In the genomic region with DNA sequence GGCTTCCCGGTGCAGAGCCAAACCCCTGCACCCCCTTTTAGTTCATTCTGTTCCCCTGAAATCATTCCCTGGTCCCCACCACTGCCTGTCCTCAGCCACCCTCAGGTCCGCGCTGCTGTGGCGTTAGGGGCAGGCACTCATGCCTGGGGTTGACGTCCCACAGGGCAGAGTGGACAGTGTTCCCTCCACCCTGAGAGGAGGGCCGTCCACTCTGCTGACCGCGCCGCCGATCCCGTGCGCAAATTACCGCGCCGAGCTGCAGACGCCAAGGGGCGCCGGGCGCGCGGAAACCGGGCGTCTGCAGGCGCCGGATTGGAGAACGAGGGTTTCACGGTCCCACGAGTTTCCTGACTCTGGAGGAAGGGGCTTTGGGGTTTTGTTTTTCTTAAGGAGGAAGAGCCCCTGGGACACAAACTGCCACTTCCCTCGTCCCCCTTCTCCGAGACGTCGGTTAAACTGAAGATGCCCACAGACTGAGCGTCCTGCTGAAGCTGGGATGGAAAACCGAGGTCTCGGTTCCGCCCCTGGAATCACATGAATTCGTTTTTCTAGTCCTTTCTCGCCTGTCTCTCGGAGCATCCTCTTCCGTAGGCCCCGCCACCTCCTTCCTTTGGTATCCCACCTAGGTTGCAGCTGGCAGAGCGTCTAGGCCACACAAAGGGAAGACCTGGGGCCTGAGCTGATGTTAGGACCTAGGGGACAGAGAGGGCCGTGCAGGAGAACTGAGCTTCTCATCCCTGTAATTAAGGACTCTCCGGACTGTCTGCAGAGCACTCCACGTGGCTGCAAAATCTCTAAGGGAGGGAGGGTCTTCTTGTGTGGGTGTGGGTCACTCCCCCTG, we compare ENCODE assay signal across 8 mouse cellular contexts. TPM values are rescaled to one million over a fixed set of nuclear protein-coding genes. Genes with fewer than 3 reads are reported as not detected.
DNase-seq lines count a peak whose midpoint lies in the region; ATAC-seq and TF ChIP-seq lines count a peak whose summit lies in the region.
"Had no signal": no experiment of that assay in that cellular context is flagged by ENCODE, and none has a peak within 500 bp of the region (broad histone marks: within the 10 kb centered on the region; RNA-seq: fewer than 3 reads in every experiment).

No protein-coding gene starts in this region.

- no peak for DNase-seq in lung, postnatal 0 days (ENCODE audit: low spot score)
- DNase-seq in lung, adult 18-20 months, result no peak
- DNase-seq in embryonic facial prominence, embryonic 10.5 days (ENCODE audit: low spot score), result peak; percentile 67
- peak; percentile 70 for DNase-seq in midbrain, embryonic 10.5 days (ENCODE audit: low spot score)
- peak; percentile 23 for DNase-seq in yolk sac, embryonic 10.5 days (ENCODE audit: low spot score)

- WGBS in lung, postnatal 0 days, result 3% methylated on average over 45 of the region's 45 CpGs
- under 1% methylated on average over 45 of the region's 45 CpGs for WGBS in embryonic facial prominence, embryonic 10.5 days
- WGBS in heart, embryonic 16.5 days, result 2% methylated on average over 45 of the region's 45 CpGs
- WGBS in midbrain, embryonic 10.5 days, result under 1% methylated on average over 45 of the region's 45 CpGs

- TF ChIP-seq EP300 in lung, postnatal 0 days (IDR thresholded peaks at IDR 0.05), result no peak

- no peaks in the 10 kb centered on the region for H3K36me3 ChIP-seq in lung, postnatal 0 days (ENCODE audit: insufficient read depth, low read length)
- H3K36me3 ChIP-seq in embryonic facial prominence, embryonic 10.5 days (replicated peaks), result no peaks in the 10 kb centered on the region
- no peaks in the 10 kb centered on the region for H3K36me3 ChIP-seq in heart, embryonic 16.5 days (ENCODE audit: control insufficient read depth, insufficient read depth)
- no peaks in the 10 kb centered on the region for H3K36me3 ChIP-seq in midbrain, embryonic 10.5 days

- no peak overlapping the region for H3K9ac ChIP-seq in lung, postnatal 0 days (replicated peaks; ENCODE audit: low read depth)
- H3K9ac ChIP-seq in heart, embryonic 16.5 days (ENCODE audit: low read length), result peak overlapping the region; percentile 53

- H3K4me1 ChIP-seq in lung, postnatal 0 days (ENCODE audit: insufficient read depth, low read depth, low read length), result peaks cover 15% of the 10 kb centered on the region; the same call in 1 of the 2 replicates
- peaks cover 62% of the 10 kb centered on the region for H3K4me1 ChIP-seq in embryonic facial prominence, embryonic 10.5 days
- peaks cover 24% of the 10 kb centered on the region for H3K4me1 ChIP-seq in heart, embryonic 16.5 days (ENCODE audit: control insufficient read depth, insufficient read depth, low read length)
- H3K4me1 ChIP-seq in midbrain, embryonic 10.5 days, result peaks cover 67% of the 10 kb centered on the region

- no peak for TF ChIP-seq CTCF in lung, postnatal 0 days (IDR thresholded peaks at IDR 0.05)

- ATAC-seq in lung, postnatal 0 days, result 0 out of 2 replicates have a peak, but pooled peaks have one; percentile 18
- ATAC-seq in heart, embryonic 16.5 days (replicated peaks; ENCODE audit: extremely low read depth, insufficient read depth, low FRiP score), result peak; percentile 7; the same call in 1 of the 2 replicates
- no peak for ATAC-seq in frontal cortex, adult (ENCODE audit: low TSS enrichment)

- no peak overlapping the region for H3K27ac ChIP-seq in lung, postnatal 0 days (ENCODE audit: low read length)
- H3K27ac ChIP-seq in embryonic facial prominence, embryonic 10.5 days (replicated peaks), result peak overlapping the region; percentile 87
- no peak overlapping the region for H3K27ac ChIP-seq in heart, embryonic 16.5 days (ENCODE audit: low read length)
- peak overlapping the region; percentile 86 for H3K27ac ChIP-seq in midbrain, embryonic 10.5 days (replicated peaks)

- H3K9me3 ChIP-seq in lung, postnatal 0 days (ENCODE audit: low read length), result no peaks in the 10 kb centered on the region
- no peaks in the 10 kb centered on the region for H3K9me3 ChIP-seq in embryonic facial prominence, embryonic 10.5 days
- no peaks in the 10 kb centered on the region for H3K9me3 ChIP-seq in heart, embryonic 16.5 days (replicated peaks; ENCODE audit: control insufficient read depth, low read length)
- H3K9me3 ChIP-seq in midbrain, embryonic 10.5 days (replicated peaks), result no peaks in the 10 kb centered on the region

- H3K27me3 ChIP-seq in lung, postnatal 0 days (replicated peaks; ENCODE audit: insufficient read depth, low read length), result peaks cover 22% of the 10 kb centered on the region
- H3K27me3 ChIP-seq in embryonic facial prominence, embryonic 10.5 days (replicated peaks; ENCODE audit: low read depth, poor library complexity, severe bottlenecking), result peaks cover 74% of the 10 kb centered on the region
- H3K27me3 ChIP-seq in heart, embryonic 16.5 days (ENCODE audit: control insufficient read depth, insufficient read depth, low read length), result peaks cover 57% of the 10 kb centered on the region
- H3K27me3 ChIP-seq in midbrain, embryonic 10.5 days (ENCODE audit: low read depth, poor library complexity, severe bottlenecking), result peaks cover 68% of the 10 kb centered on the region

- peak overlapping the region; percentile 56 for H3K4me2 ChIP-seq in lung, postnatal 0 days (replicated peaks; ENCODE audit: low read depth, low read length)
- peak overlapping the region; percentile 90 for H3K4me2 ChIP-seq in heart, embryonic 16.5 days (ENCODE audit: low read depth, low read length)

- peak overlapping the region; percentile 36 for H3K4me3 ChIP-seq in lung, postnatal 0 days (ENCODE audit: low read depth, low read length)
- peak overlapping the region; percentile 57 for H3K4me3 ChIP-seq in embryonic facial prominence, embryonic 10.5 days
- H3K4me3 ChIP-seq in heart, embryonic 16.5 days (ENCODE audit: low read length), result peak overlapping the region; percentile 61
- peak overlapping the region; percentile 54 for H3K4me3 ChIP-seq in midbrain, embryonic 10.5 days
- H3K4me3 ChIP-seq: myocyte had no signal

RNA-seq across cellular contexts. Expression of a gene that starts 3.6 kb away (rescaled TPM):
- 6.1 and 6.2 TPM in 2 replicates for polyA plus RNA-seq in lung, postnatal 0 days (2015; fragmentation: Nextera tagmentation; extraction: Ambion mirVana)
- 51.2 and 61.3 TPM in 2 replicates for polyA plus RNA-seq in embryonic facial prominence, embryonic 10.5 days (2016; fragmentation: Nextera tagmentation; extraction: Ambion mirVana)
- polyA plus RNA-seq in heart, embryonic 16.5 days (2015; fragmentation: Nextera tagmentation; extraction: Ambion mirVana), result 14.8 and 38.4 TPM in 2 replicates
- 58.4 and 60.6 TPM in 2 replicates for polyA plus RNA-seq in midbrain, embryonic 10.5 days (2016; fragmentation: Nextera tagmentation; extraction: Ambion mirVana)

Comparison
In these comparisons a context has a peak if more than half of its experiments do, and no peak if none do; other contexts are left out.
1. DNase-seq: peak in embryonic facial prominence, embryonic 10.5 days (single experiment), midbrain, embryonic 10.5 days (single experiment) and yolk sac, embryonic 10.5 days (single experiment); none in lung, postnatal 0 days (single experiment) and lung, adult 18-20 months (0 of 2).
2. H3K27ac ChIP-seq: peak in embryonic facial prominence, embryonic 10.5 days (single experiment) and midbrain, embryonic 10.5 days (single experiment); none in lung, postnatal 0 days (single experiment) and heart, embryonic 16.5 days (single experiment).
3. Peak in every context shown above with its lines, with median percentiles within 50 percentile points of each other: H3K4me3 ChIP-seq.